Mouse (Mus musculus) heart, adult 2 months (tissue): ENCODE results near the gene Myb.

ENCODE experiments used
- CTCF ChIP-seq: fragments of 200-600 bp; IDR thresholded peaks from 2 replicates; pipeline ENCODE4 v1.8.1; 2022; ENCODE audit warnings: antibody characterized with exemption, mild to moderate bottlenecking, moderate library complexity
- EP300 ChIP-seq: fragments of 200-500 bp; IDR thresholded peaks from 2 replicates; pipeline ENCODE4 v1.6.1; 2011; ENCODE audit warnings: low read depth, low read length, control low read depth; ENCODE audit not compliant: insufficient read depth
- POLR2A ChIP-seq: fragments of 200-500 bp; IDR thresholded peaks from 2 replicates; pipeline ENCODE4 v1.6.1; 2011; ENCODE audit warnings: mild to moderate bottlenecking, low read depth, low read length, control low read depth; ENCODE audit not compliant: insufficient read depth

GRCm38 (mm10) chr10:21160537-21161358 lies at the start of gene Myb:
- TF ChIP-seq CTCF (no peak), POLR2A (no peak), EP300 (no peak)
